Mouse (Mus musculus): ENCODE results near the gene Gm17374.
A peak's percentile ranks its signal among the peaks of the same experiment; 100 is the strongest.
"Not testable (repeated sequence)": the region's sequence is repeated elsewhere in the genome, so short reads cannot be mapped to it uniquely, and the experiment has no call there.

Gm17374 gene

GRCm38 (mm10) chr2:140151743-140152142 is at the start of gene Gm17374:
Gm17374 (plus strand) TSS chr2:140152043.
- not testable (repeated sequence) for DNase-seq

- no peak for DNase-seq
Observed at GRCm38 (mm10) chr2:140104951-140105350, 46.9 kb upstream of the Gm17374 start.

DNA sequence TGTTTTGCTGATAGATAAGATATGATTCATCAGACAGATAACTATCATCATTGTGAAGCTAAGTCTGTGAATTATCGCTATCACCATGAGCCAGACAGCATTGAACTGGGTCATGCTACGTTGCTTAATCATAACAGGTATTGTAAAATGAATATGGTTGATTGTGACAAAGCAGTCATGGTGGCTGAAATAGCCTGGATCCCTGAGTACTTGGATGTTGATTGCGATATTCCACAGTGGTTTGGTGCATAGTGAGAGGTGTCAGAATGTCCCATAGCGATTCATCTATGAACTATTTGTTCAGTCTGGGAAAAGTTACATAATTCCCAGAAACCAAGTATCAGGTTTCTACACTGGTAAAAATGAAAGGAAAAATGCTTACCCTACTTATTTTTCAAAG is 44.2 kb upstream of the Gm17374 start:
- DNase-seq = no peak

GRCm38 (mm10) chr2:140108945-140109344 is 42.9 kb upstream of the Gm17374 start:
- no peak for DNase-seq

DNA sequence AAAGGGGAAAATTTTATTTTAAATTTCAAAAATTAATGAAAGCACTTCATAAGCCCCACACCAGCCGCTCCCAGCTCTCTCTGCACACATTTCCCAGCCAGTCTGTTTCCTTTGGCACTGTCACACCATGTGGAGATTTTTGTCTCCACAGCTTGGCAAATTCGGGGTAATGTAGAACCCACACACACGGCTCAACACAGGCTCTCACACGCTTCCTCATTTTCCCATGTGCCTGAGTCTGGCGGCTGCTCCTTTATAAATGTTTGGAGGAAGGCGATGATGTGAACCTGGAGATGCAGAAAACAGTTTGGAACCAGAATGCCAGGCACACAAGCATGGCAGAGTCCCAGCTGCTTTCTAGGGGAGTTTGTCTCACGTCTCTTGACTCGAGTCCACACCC is 38.0 kb upstream of the Gm17374 start:
- DNase-seq = no peak

DNA sequence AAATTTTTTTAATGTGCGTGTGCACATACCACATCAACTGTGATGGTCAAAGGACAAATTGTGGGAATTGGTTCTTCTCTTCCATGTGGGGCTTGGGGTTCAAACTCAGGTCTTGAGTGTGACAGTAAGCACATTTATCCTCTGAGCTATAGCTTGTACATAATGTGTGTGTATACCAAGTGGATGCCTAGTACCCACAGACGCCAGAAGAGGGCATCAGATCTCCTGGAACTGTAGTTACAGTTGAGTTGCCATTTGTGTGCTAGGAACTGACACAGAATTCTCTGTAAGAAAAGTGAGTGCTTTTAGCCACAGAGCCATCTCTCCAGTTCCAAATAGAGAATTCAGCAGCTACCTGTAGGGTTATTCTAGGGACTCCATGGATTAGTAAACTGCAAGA is 26.3 kb upstream of the Gm17374 start:
- DNase-seq = peak in 1 of 2 experiments; percentile 7

GRCm38 (mm10) chr2:140159186-140159730 is 7.4 kb downstream of the Gm17374 start:
- DNase-seq = no peak

DNA sequence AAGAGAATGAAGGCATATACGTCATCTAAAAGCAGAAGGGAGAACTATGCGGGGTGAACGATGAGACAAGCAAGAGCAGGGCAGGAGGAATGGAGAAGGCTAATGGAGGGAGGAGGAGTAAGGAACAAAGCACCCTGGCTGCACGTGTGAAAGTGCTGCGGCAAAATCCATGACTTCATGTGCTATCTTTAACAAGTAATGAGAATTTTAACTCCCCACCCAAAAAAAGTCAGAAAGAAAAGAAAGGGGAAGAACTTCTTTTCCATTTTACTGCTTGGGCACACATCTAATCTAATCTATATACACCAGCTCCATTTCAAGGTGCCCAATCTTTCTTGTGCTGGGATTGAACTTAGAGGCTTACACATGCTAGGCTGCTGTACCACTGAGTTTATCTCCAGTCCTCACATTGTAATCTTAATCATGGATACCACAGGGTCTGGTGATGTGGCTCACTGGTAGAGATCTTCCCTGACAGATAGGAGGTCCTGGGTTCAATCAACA is 11.6 kb downstream of the Gm17374 start:
- no peak for DNase-seq

DNA sequence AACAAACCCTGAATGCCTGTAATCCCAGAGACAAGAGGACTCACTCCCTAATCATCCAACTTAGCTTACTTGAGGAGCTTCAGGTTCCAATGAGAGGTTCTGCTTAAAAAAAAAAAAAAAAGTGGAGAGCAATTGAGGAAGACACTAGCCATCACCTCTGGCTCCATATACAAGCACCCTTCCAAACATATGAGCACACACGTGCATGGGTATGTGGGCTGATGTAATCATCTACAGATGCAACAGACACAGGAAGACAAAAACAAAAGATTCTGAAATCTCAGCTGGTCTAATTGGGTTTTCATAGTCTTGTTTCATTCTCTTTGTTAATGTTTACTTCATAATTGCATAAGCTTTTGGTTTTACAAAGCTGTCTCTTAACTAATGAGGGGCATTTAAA is 17.2 kb downstream of the Gm17374 start:
- no peak for DNase-seq

GRCm38 (mm10) chr2:140170127-140170802 is 18.4 kb downstream of the Gm17374 start, which contains the start of the genes Esf1 and Ndufaf5:
Esf1 (minus strand) TSS chr2:140170564.
Ndufaf5 (plus strand) TSS chr2:140170649.
- peak; percentile 93 to 95 for DNase-seq

- DNase-seq = no peak
Observed at GRCm38 (mm10) chr2:140170803-140171553, 19.1 kb downstream of the Gm17374 start.

GRCm38 (mm10) chr2:140185685-140186210 is 33.9 kb downstream of the Gm17374 start:
- not testable (repeated sequence) for DNase-seq

DNA sequence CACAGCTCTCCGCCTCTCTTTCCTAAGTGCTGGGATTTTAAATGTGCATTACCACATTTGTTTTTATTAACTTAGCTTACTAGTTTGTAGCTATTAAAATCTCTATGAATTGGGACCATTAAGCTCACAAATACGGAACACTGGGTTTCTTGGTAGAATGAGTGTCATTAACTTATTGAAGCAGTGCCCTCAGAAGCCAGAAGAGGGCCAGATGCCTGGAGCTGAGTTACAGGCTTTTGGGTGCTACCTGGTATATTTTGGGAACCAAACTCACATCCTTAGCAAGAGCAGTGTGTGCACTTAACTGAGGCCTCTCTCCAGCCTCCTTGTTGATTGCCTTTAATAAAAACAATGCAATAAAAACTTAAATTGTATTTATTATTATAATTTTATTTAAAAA is 48.9 kb downstream of the Gm17374 start:
- DNase-seq = no peak

DNA sequence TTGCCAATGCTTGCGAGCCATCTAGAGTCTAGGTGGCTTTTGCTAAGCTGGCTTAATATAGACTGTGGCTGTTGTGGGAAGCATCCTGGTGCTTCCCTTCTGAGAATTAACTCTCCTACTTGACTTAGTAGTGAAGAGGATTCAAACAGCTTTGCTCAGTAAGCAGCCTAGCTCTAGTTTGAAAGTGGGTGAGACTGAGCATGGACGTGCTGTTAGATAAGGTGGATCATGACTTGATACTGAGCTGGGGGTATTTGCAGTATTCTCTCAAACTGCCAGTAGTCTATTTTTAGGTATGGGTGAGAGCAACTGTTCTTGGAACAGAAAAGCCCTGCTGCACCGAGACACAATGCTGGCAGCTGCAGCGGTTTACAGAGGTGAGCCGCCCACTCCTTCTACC is 50.7 kb downstream of the Gm17374 start:
- no peak for DNase-seq

Measured in thymus, postnatal 36 days (tissue).